Mouse (Mus musculus) MEL (cell line): ENCODE results near the gene Fahd1. TPM values are rescaled to one million over a fixed set of nuclear protein-coding genes. Genes with fewer than 3 reads are reported as not detected.

Experiments used
- DNase-seq: peaks from one replicate; pipeline ENCODE4 v3.0.0; 2011; ENCODE audit warnings: low read depth, low spot score
- H3K27ac ChIP-seq: 2 replicates; pipeline ENCODE4 v1.5.1; 2012; ENCODE audit warnings: low read depth, mild to moderate bottlenecking, control low read depth, low read length, moderate library complexity; ENCODE audit not compliant: control insufficient read depth
- H3K27me3 ChIP-seq, 2 experiments: fragments of 150-350 bp in 1 of 2; sonication (generic) in 1 of 2; 2 replicates each; pipeline ENCODE4 v1.6.1; 2012; ENCODE audit warnings: low read length in 2 of 2, mild to moderate bottlenecking in 2 of 2, improper control_type of control experiment in 1 of 2, moderate library complexity in 1 of 2; ENCODE audit not compliant: insufficient read depth in 2 of 2, control insufficient read depth in 1 of 2
- H3K36me3 ChIP-seq, 2 experiments: 2 replicates each; pipeline ENCODE4 v1.6.1; 2012 to 2014; ENCODE audit warnings: low read length in 2 of 2, improper control_type of control experiment in 1 of 2, inconsistent platforms in 1 of 2, mild to moderate bottlenecking in 1 of 2; ENCODE audit not compliant: insufficient read depth in 2 of 2, control insufficient read depth in 1 of 2
- H3K4me1 ChIP-seq, 2 experiments: fragments of 150-350 bp in 1 of 2; sonication (generic) in 1 of 2; 2 replicates each; pipeline ENCODE4 v1.6.1; 2012; ENCODE audit warnings: low read length in 2 of 2, improper control_type of control experiment in 1 of 2, mild to moderate bottlenecking in 1 of 2; ENCODE audit not compliant: insufficient read depth in 2 of 2, control insufficient read depth in 1 of 2
- H3K4me3 ChIP-seq, 2 experiments: fragments of 150-350 bp in 1 of 2; sonication (generic) in 1 of 2; 2 replicates each; pipeline ENCODE4 v1.5.1; 2012; ENCODE audit warnings: low read depth in 2 of 2, low read length in 2 of 2, mild to moderate bottlenecking in 2 of 2, moderate library complexity in 2 of 2, control low read depth in 1 of 2, improper control_type of control experiment in 1 of 2; ENCODE audit not compliant: control insufficient read depth in 1 of 2, insufficient read depth in 1 of 2
- H3K79me2 ChIP-seq: 2 replicates; pipeline ENCODE4 v1.6.1; 2012; ENCODE audit warnings: mild to moderate bottlenecking, low read length, moderate library complexity; ENCODE audit not compliant: control insufficient read depth, poor library complexity, insufficient read depth
- H3K9ac ChIP-seq: 2 replicates; pipeline ENCODE4 v1.6.1; 2012; ENCODE audit warnings: low read depth, mild to moderate bottlenecking, control low read depth, low read length, moderate library complexity; ENCODE audit not compliant: control insufficient read depth, poor library complexity, severe bottlenecking
- H3K9me3 ChIP-seq: fragments of 150-350 bp; sonication (generic); replicated peaks from 2 replicates; pipeline ENCODE4 v1.6.1; 2012; ENCODE audit warnings: mild to moderate bottlenecking, low read length, improper control_type of control experiment, moderate library complexity; ENCODE audit not compliant: insufficient read depth
- CHD1 ChIP-seq: IDR thresholded peaks from 2 replicates; pipeline ENCODE4 v1.6.1; 2012; ENCODE audit warnings: low read depth, mild to moderate bottlenecking, inconsistent platforms, low read length, improper control_type of control experiment
- CHD2 ChIP-seq: IDR thresholded peaks from 2 replicates; pipeline ENCODE4 v1.6.1; 2011; ENCODE audit warnings: low read length, improper control_type of control experiment
- CTCF ChIP-seq, 3 experiments: IDR thresholded peaks in 2 of 3; conservative IDR thresholded peaks in 1 of 3; 2 replicates each; pipeline ENCODE4 v1.5.1; 2011 to 2012; ENCODE audit warnings: low read length in 3 of 3, low read depth in 2 of 3, mild to moderate bottlenecking in 2 of 3, improper control_type of control experiment in 1 of 3, inconsistent platforms in 1 of 3, mixed read lengths in 1 of 3, moderate library complexity in 1 of 3; ENCODE audit not compliant: control insufficient read depth in 1 of 3, insufficient read depth in 1 of 3, poor library complexity in 1 of 3, severe bottlenecking in 1 of 3
- E2F4 ChIP-seq: IDR thresholded peaks from 2 replicates; pipeline ENCODE4 v1.6.1; 2011; ENCODE audit warnings: low read depth, low read length, improper control_type of control experiment, borderline replicate concordance
- ELF1 ChIP-seq: IDR thresholded peaks from 2 replicates; pipeline ENCODE4 v1.6.1; 2014; ENCODE audit warnings: low read depth, mild to moderate bottlenecking, inconsistent platforms, low read length, improper control_type of control experiment, moderate library complexity
- EP300 ChIP-seq, 2 experiments: IDR thresholded peaks; 2 replicates each; pipeline ENCODE4 v1.6.1; 2011; ENCODE audit warnings: improper control_type of control experiment in 2 of 2, low read length in 2 of 2, low read depth in 1 of 2, mild to moderate bottlenecking in 1 of 2
- ETS1 ChIP-seq: IDR thresholded peaks from 2 replicates; pipeline ENCODE4 v1.6.1; 2012; ENCODE audit warnings: low read depth, mild to moderate bottlenecking, inconsistent platforms, low read length, improper control_type of control experiment, moderate library complexity
- GATA1 ChIP-seq: IDR thresholded peaks from 2 replicates; pipeline ENCODE4 v1.6.1; 2011; ENCODE audit warnings: low read depth, low read length, improper control_type of control experiment
- MAFK ChIP-seq: IDR thresholded peaks from 2 replicates; pipeline ENCODE4 v1.6.1; 2011; ENCODE audit warnings: low read depth, mild to moderate bottlenecking, low read length, improper control_type of control experiment, borderline replicate concordance
- MYB ChIP-seq: IDR thresholded peaks from 2 replicates; pipeline ENCODE4 v1.6.1; 2011; ENCODE audit warnings: mild to moderate bottlenecking, low read depth, low read length, improper control_type of control experiment
- NELFE ChIP-seq: IDR thresholded peaks from 2 replicates; pipeline ENCODE4 v1.6.1; 2011; ENCODE audit warnings: low read depth, low read length, improper control_type of control experiment
- NRF1 ChIP-seq: IDR thresholded peaks from 2 replicates; pipeline ENCODE4 v1.6.1; 2014; ENCODE audit warnings: low read depth, mild to moderate bottlenecking, inconsistent platforms, low read length, improper control_type of control experiment, moderate library complexity; ENCODE audit not compliant: poor library complexity, insufficient read depth, severe bottlenecking
- POLR2A ChIP-seq, 2 experiments: IDR thresholded peaks; 2 replicates each; pipeline ENCODE4 v1.6.1; 2011 to 2012; ENCODE audit warnings: low read length in 2 of 2, mild to moderate bottlenecking in 2 of 2, control low read depth in 1 of 2, improper control_type of control experiment in 1 of 2, low read depth in 1 of 2, moderate library complexity in 1 of 2; ENCODE audit not compliant: control insufficient read depth in 1 of 2, insufficient read depth in 1 of 2, poor library complexity in 1 of 2
- RAD21 ChIP-seq: IDR thresholded peaks from 2 replicates; pipeline ENCODE4 v1.6.1; 2011; ENCODE audit warnings: mild to moderate bottlenecking, low read depth, low read length, improper control_type of control experiment
- RCOR1 ChIP-seq: IDR thresholded peaks from 2 replicates; pipeline ENCODE4 v1.6.1; 2012; ENCODE audit warnings: low read depth, mild to moderate bottlenecking, inconsistent platforms, low read length, improper control_type of control experiment
- SMC3 ChIP-seq: IDR thresholded peaks from 2 replicates; pipeline ENCODE4 v1.6.1; 2011; ENCODE audit warnings: low read depth, low read length, improper control_type of control experiment
- TAL1 ChIP-seq: IDR thresholded peaks from 2 replicates; pipeline ENCODE4 v1.6.1; 2012; ENCODE audit warnings: mild to moderate bottlenecking, inconsistent platforms, low read length, moderate library complexity, mixed read lengths
- UBTF ChIP-seq: IDR thresholded peaks from 2 replicates; pipeline ENCODE4 v1.6.1; 2012; ENCODE audit warnings: low read depth, mild to moderate bottlenecking, inconsistent platforms, low read length, improper control_type of control experiment, moderate library complexity, borderline replicate concordance; ENCODE audit not compliant: insufficient read depth
- USF1 ChIP-seq: IDR thresholded peaks from 2 replicates; pipeline ENCODE4 v1.6.1; 2014; ENCODE audit warnings: low read depth, mild to moderate bottlenecking, inconsistent platforms, low read length, improper control_type of control experiment, moderate library complexity
- ZKSCAN1 ChIP-seq: IDR thresholded peaks from 2 replicates; pipeline ENCODE4 v1.6.1; 2012; ENCODE audit warnings: low read depth, mild to moderate bottlenecking, inconsistent platforms, low read length, improper control_type of control experiment, moderate library complexity
- ZMIZ1 ChIP-seq: IDR thresholded peaks from 2 replicates; pipeline ENCODE4 v1.6.1; 2012; ENCODE audit warnings: low read depth, mild to moderate bottlenecking, inconsistent platforms, low read length, improper control_type of control experiment, moderate library complexity
- polyA plus RNA-seq, 2 experiments: library from polyadenylated mRNA; stranded (reverse) in 1 of 2; unstranded in 1 of 2; fragments of >175 nt in 1 of 2; fragments of >200 nt in 1 of 2; gene quantifications; 2 replicates each; pipeline versions ENCODE4 v1.2.1 to v1.2.4; 2012; ENCODE audit warnings: low replicate concordance in 2 of 2, low read depth in 1 of 2; ENCODE audit not compliant: insufficient read length in 2 of 2, insufficient read depth in 1 of 2, missing spikeins in 1 of 2
- total RNA-seq: library from RNA; depleted of rRNA; stranded (reverse); fragments of 300-350 nt; gene quantifications from 2 replicates; pipeline ENCODE4 v1.2.3, GENCODE M21; 2012

Fahd1 gene
- total and polyA plus RNA-seq, 3 experiments: 2.7 to 4.7 TPM; not detected in 1

GRCm38 (mm10) chr17:24893276-24893675 is 43.1 kb upstream of the Fahd1 start (continued):
- TF ChIP-seq E2F4 (no peak), ETS1 (no peak)

DNA sequence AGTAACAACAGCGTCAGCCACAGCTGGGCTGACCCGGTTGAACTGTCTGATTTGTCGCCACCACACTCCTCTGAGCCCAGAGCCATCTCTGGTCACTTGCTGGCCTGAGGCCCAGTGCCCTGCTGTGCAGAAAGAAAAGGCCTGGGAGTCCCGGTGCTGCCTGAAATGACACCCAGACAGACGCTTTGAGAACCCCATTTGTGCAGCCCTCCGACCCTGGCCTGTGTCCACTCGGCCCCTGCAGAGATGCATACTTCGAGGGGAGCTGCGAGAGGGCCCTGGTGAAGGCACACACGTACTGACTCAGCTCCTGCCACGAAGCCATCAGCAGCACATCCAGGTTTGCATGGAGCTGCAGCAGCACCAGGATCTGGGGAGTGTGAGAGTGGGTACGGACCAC is 42.6 kb upstream of the Fahd1 start:
- no peak for DNase-seq
- Histone ChIP-seq H3K79me2 (peaks cover 36% of the 10 kb centered on the region), H3K4me3 (no peak overlapping the region), H3K36me3 (peaks cover 0 to 7% of the 10 kb centered on the region in 2 experiments; a peak in 2 of 4 replicates), H3K9ac (no peak overlapping the region), H3K4me1 (peaks cover 0 to 17% of the 10 kb centered on the region in 2 experiments; a peak in 2 of 4 replicates), H3K9me3 (no peaks in the 10 kb centered on the region), H3K27me3 (no peaks in the 10 kb centered on the region), H3K27ac (no peak overlapping the region)
- no peak for TF ChIP-seq TAL1
- TF ChIP-seq MYB: no peak
- no peak for TF ChIP-seq CHD2
- TF ChIP-seq ZKSCAN1: no peak
- no peak for TF ChIP-seq USF1
- no peak for TF ChIP-seq ELF1
- no peak for TF ChIP-seq ZMIZ1
- no peak for TF ChIP-seq CTCF (IDR thresholded peaks at IDR 0.05 in 2 of 3, conservative IDR thresholded peaks at IDR 0.05 in 1 of 3; ENCODE audit: control insufficient read depth in 1 of 3, insufficient read depth in 1 of 3, low read depth in 2 of 3, low read length in 3 of 3, poor library complexity in 1 of 3, severe bottlenecking in 1 of 3)
- no peak for TF ChIP-seq RAD21
- no peak for TF ChIP-seq NELFE
- TF ChIP-seq NRF1: no peak
- no peak for TF ChIP-seq MAFK
- no peak for TF ChIP-seq E2F4
- no peak for TF ChIP-seq SMC3
- TF ChIP-seq CHD1: no peak
- no peak for TF ChIP-seq GATA1
- no peak for TF ChIP-seq EP300 (IDR thresholded peaks at IDR 0.05; ENCODE audit: low read depth in 1 of 2, low read length in 2 of 2)
- no peak for TF ChIP-seq UBTF
- no peak for TF ChIP-seq RCOR1

DNA sequence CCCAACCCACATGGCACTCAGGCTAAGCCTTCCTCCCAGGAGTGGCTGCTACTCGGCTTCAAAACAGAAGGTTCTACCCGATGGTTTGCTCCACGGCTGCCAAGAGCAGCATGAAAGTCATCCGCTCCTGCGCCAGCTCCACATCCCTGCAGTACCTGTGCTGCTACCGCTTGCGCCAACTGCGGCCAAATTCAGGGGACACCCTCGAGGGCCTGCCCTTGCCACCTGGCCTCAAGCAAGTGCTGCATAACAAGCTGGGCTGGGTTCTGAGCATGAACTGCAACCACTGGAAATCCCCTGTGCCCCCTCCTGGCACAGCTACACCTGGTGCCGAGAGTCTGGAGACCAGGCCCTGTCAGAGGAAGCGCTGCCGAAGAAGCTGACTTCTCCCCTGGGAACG is 41.2 kb upstream of the Fahd1 start:
- DNase-seq: no peak
- Histone ChIP-seq H3K4me1 (peaks cover 0 to 11% of the 10 kb centered on the region in 2 experiments; a peak in 2 of 4 replicates), H3K9me3 (no peaks in the 10 kb centered on the region), H3K27ac (no peak overlapping the region), H3K9ac (no peak overlapping the region), H3K4me3 (no peak overlapping the region)
- TF ChIP-seq GATA1 (no peak), POLR2A (IDR thresholded peaks at IDR 0.05; ENCODE audit: control insufficient read depth in 1 of 2, insufficient read depth in 1 of 2, low read depth in 1 of 2, low read length in 2 of 2, poor library complexity in 1 of 2) (0 out of 4 replicates have a peak, but pooled peaks of 1 of the 2 experiments have one; percentile 5)
- TF ChIP-seq, all 39 proteins: peak for 1
- Histone ChIP-seq H3K79me2 (peaks cover 37% of the 10 kb centered on the region), H3K36me3 (peaks cover 0 to 5% of the 10 kb centered on the region in 2 experiments; a peak in 2 of 4 replicates), H3K27me3 (no peaks in the 10 kb centered on the region)
